Mouse (Mus musculus) heart, postnatal 4 days (tissue): Measurements from ENCODE around the gene Ssh1. TPM values are rescaled to one million over a fixed set of nuclear protein-coding genes. Genes with fewer than 3 reads are reported as not detected.

Experiments
- DNase-seq: peaks from one replicate; pipeline ENCODE4 v3.0.0; 2021
- total RNA-seq, 2 experiments: library from RNA; stranded (reverse); gene quantifications; 2 replicates each; pipeline ENCODE4 v1.2.3; 2021

Ssh1 gene
- total RNA-seq, 2 experiments from 2014 or later = 24.0 to 25.0 TPM

DNA sequence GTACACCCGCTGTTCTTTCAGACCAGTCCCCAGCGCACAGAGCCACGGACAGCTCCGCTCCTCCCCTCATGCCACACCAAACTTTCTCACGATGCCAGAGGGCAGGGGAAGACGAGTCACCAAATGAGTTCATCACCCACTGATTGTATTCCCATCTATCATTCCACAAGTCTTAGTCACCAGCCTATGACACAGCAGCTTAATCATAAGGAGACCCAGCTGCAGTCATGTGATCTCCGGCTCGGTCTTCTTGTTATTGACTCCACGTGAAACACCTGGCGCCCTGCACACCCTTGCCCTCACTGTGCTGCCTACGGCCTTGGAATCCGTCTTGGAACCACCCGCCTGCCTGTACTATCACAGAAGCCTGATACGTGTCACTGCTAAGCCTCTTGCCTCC lies 28.7 kb downstream of the Ssh1 start:
- DNase-seq = no peak

DNA sequence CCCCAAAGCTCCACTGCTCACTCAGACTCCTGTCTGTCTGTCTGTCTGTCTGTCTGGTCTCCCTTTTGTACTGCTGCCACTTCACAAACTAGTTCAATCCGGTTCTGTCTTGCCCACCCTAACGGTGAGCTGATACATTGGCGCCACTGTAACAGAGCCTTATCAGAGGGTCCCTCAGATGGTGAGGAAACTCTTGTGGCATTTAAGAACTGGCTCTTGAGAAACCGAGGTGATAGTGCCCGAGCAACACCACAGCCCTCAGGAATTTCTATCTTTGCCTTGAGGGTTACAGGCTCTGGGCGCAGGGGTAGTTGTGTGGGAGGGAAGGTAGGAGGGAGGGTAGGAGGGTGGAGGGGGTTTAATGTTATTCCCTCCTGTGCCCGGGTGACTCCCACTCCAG lies 31.9 kb downstream of the Ssh1 start:
- no peak for DNase-seq

DNA sequence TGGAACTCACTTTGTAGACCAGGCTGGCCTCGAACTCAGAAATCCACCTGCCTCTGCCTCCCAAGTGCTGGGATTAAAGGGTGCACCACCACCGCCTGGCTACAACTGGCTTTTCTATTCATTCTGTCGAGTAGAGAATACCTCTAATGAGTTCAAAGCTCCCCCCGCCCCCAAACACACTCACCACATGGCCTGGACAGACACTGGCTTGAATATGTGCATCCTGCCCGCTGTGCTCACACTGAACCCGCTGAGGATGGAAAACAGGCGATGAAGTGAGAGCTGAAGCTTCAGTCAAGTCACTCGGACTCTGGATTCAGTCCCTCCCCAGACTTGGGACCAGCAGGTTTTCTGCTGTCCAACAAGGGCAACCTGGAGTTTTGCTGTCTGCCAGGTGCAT lies 33.3 kb downstream of the Ssh1 start:
- no peak for DNase-seq

DNA sequence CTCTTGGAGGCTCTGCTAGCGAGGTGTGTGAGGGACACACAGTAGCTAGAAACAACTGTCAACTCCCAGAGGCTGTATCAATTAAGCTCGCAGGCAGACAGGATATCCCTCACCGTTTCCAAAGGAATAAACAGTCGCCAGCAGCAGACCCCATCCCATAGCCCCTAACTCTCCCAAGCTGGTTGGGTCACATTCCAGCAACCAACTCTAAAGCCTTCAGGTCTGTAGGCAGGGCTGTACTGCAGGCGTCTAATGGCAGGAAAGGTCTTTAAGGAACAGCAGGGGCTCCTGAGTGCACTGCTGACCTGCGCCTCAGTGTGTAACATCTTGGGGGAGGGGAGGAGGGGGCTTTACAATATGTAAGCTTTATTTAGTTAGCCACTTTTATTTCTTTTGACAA lies 34.7 kb downstream of the Ssh1 start:
- DNase-seq = no peak

DNA sequence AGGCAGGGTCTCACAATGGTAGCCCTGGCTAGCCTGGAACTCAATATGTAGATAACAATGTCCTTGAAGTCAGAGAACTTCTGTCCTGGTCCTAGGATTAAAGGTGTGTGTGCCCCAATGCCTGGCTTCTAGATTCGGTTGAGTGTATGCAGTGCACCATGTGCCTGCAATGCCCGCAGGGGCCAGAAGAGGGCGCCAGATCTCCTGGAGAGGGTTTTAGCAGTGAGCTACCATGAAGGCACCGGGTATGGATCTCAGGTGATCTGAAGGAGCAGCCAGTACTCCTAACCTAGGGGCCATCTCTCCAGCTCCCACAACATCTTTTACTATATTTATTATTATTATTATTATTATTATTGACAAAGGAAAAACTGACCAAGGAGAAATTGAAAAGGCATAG lies 37.2 kb downstream of the Ssh1 start:
- DNase-seq = peak; percentile 96

DNA sequence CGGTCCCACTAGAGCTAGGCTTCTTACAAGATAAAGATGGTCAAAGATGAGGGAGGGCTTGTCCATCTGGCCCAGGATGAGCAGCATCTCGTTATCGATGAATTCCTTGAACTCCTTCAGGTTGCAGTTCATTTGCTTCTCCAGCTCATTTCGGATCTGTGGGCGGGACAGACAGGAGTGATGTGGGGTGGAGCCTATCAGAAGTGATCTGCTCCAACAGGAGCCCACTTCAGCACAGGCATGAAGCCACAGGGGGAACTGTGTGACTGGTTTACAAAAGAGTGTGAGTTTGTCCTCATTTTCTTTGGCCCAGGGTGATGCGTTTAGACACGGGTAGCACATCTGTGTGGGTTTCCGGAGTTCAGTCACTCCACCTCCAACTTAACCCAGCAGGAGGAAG lies 38.0 kb downstream of the Ssh1 start:
- DNase-seq = no peak

DNA sequence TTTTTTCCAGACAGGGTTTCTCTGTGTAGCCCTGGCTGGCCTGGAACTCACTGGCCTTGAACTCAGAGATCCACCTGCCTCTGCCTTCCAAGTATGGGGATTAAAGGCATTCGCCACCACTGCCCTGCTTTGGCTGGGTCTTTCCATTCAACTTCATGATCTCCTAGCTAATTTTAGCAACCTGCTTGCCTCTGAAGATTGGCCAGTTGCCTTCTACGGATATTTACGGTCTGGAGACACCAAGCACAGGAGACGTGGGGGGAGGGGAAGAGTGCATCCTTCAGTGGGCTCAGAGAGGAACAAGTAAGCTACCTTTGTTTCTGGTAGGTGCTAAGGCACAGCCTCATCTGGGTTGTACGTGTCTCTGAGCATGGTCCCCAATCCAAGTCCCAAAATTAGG lies 38.4 kb downstream of the Ssh1 start:
- no peak for DNase-seq

DNA sequence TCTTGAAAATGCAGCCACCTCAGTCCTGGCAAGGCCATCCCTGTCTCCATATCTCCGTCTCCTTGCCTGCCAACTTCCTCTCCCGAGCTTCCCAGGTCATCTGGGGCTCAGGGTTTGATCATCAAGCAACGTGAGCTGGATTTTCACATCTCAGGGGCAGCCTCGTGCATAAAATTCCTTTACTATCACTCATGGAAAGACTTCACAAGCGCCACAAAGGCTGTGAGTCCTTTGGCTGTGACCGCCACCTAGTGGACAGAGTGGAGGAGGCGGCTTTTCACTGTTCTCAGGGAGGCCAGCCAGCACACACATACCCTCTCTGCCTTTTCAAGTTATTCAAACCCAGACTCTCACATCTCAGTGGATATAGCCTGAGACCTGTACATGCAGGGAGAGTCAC lies 39.3 kb downstream of the Ssh1 start:
- DNase-seq = peak; percentile 95

DNA sequence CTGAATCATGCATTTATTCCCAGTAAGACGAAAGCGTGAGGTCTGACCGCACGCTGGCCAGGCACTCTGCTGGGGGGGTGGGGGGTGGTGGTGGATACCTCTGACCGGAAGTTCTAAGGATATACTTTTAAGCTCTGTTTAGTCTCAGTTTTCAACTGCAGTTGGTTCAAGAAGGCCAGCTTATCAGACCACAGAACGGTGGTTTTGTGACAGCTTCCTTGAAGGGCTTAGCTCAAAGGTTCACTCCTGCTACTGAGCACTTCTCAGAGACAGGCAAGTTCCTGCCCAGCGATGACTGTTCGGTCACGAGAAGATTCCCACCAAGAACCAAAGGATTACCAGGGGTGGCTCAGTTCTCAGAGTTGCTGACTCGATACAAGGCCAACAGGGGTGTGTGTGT lies 41.2 kb downstream of the Ssh1 start:
- DNase-seq = no peak

DNA sequence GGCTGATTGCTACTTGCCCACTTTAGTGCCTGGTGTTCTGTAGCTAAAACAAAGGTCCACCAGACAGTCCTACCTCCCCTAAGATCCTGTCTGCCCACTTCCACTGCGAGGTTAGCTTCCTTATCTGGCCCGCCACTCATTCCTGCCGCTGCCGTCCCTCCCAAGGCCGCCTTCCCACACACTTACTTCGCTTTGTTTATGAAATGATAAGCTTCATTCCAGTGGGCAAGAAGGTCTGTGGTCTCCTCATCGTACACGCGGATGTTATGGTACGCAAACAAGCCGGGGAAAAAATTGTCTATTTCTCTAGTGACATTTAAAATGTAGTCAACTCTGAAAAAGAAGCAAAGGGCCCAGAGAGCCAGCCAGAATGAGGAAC lies 42.0 kb downstream of the Ssh1 start:
- no peak for DNase-seq

DNA sequence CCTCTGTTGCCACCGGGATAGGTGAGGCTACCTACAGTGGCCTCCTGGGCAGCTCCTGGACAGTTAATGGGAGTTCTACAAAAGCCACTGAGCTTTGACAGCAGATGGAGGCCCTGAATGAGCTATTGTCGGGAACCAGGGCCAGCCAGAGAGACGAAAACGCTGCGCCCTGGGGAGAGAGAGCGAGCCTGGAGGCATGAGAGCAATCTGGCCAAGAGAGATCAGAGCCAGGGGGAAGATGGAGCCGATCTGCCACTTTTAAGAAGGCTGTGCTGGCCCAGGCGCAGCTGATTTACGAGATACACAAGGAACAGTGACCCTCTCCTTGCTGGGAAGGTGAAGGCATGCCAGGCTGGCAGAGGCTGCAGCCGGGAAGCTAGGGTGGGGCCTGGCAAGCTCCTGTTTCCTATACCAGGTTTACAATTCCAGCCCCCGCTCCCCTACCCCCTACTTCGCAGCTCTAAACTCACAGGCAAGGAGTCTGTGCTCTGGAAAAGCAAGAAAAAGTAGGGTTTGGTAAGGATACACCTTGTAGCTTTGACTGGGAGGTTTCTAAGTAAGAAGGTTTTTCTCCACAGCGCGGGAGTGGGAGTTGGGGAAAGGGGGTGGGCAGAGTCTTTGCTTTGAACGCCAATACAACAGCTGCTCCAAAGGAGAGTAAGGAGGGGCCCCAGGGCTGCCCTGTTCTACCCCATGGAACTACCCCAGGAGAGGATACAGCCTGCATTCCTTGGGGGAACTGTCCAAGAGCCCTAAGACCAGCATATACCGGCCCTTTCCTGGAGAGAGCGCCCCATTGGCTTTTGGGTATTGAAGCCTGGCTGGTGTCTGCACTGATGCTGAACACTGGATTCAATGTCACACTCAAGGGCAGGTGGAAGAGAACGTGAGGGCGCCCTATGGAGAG lies 42.7 kb downstream of the Ssh1 start:
- DNase-seq = no peak

DNA sequence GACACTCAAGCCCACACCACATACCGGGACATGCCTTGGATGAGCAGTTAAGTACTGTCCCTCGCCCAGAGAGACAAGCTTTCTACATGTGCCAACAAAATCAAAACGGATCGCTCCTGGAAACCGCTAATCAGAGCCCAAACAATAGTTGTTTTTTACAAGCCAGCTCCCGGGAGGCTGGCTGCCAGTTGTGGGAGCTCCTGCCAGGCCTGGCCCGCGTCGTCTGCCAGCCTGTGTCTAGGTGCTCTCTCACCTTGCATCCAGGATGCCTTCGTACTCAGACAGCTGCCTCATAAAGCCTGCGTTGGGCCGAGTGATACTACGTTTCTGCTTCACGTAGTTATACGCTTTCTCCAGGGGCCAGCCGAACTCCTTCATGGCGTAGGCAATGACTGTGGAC lies 43.6 kb downstream of the Ssh1 start:
- no peak for DNase-seq

DNA sequence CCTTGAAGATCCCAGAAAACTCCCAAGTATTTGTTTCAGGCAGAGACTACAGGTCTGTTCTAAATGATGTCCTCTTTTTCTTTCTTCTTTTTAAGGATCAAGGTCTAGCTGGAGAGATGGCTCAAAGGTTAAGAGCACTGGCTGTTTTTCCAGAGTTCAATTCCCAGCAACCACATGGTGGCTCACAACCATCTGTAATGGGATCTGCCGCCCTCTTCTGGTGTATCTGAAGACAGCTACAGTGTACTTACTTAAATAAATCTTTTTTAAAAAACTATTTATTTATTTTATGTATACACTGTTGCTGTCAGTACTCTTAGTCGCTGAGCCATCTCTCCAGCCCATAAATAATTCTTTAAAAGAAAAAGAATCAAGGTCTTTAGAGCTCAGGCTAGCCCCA lies 46.4 kb downstream of the Ssh1 start:
- no peak for DNase-seq

DNA sequence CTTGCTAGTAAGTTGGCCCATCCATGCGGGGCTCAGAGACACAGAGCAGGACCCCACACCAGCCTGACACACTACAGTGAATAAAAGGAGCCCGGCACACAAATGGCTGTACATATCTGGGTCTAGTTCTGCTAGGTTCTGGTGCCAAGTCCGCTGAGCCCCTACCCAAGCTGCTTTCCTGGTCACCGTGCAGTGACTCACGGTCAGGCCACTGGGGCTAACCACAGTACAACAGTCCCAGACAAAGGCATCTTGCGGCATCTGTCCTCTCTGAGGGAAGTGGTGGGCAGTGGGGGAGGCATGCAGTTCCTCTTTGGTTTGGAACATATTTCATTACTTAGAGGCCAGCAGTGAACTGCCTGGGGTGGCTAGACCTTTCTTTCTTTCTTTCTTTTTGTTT lies 48.6 kb downstream of the Ssh1 start:
- DNase-seq = no peak

DNA sequence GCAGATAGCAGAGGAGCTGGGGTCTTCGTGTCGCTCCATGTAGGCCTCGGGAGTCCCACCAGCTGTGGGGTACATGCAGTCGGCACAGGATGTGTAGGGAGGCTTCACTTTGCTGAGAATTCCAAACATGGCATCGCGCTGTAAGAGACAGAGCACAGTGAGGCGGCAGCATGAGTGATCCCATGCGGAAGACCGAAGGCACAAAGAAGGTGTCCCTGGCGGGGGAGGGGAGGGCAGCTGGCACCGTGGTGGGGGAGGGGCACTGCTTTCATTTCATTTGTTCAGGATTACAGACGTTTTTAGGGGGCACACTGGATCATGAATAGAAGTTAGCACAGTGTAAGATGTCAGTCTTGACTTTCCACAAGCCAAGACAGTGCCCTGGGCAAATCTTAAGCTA lies 50.4 kb downstream of the Ssh1 start:
- DNase-seq = no peak

DNA sequence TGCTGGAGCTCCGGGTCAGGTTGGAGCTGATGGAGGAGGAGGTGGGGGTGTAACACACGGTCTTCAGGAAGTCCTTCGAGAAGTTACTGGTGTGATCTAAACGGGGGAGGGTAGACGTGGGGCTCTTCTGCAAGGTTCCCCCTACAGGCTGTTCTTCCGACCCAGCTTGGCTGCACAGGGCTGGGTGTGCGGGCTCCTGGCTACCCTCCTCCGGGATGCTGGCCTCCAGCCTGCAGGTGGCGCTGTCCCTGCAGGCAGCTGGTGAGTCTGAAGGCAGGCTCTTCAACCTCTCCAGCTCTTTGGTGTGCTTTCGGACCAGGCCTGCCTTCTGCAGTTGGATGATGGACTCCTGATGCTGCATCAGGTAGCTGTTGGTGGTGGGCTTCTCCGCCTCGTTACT lies 51.1 kb downstream of the Ssh1 start:
- DNase-seq = peak; percentile 44

DNA sequence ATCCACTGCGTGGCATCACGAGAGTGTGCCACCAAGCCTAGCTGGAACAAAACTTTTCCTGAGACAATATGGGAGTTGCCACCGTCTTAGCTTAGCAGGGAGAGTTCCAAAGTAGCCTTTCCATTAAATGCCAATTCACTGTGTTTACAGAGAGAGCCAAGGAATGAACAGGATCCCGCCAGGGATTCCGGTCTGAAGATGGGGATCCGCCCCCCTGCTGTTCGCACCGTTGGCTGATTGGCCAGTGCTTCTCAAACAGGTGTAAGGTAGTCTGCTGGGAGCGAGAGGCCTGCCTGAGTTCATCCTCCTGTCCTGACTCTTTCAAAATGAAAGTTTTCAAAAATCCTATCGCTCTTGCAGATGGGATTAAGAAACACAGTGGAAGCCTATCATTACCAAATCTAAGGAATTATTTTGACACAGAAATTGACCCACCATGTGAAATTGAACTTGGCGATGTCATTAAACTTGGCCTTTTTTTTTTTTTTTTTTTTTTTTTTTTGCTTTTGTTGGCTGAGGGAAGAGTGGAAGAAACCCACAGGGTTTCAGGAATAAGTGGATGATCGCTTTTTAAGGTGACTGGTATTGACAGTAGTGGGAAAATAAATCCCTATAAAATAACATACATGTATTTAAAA lies 54.3 kb downstream of the Ssh1 start:
- no peak for DNase-seq

DNA sequence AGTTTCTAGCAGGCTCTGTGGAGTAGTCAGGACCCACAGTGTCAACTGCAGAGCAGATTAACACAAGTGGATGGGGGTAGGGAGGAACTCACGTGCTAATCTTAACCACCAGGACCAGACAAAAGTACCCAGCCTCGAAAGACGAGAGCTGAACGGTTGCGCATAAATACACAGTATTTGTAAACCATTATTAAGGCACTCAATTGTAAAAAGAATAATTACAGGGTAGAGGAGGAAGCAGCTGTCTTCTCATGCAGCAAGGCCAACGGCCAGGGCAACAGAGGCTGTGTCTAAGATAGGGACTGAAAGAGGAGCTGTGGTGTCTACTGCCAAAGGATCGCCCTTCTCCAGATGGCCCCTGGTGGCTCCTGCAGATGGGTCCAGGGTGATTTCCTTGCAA lies 56.0 kb downstream of the Ssh1 start:
- DNase-seq = no peak

DNA sequence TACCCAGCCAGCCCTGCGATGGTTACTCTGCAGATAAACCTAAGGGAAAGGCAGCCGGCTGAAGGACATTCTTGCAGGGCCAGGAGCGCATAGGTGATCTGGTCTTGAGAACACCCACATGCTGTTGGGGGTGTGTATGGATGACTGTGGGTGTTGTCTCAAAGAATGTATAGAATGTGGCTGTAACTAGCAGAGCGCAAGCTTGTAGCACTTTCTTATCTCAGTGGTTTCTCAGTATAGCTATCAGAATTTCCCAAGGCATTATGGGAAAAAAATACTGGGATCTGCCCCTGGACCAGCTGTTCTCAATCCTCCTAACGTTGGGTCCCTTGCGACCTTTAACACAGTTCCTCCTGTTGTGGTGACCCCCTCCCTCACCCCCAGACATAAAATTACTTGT lies 59.8 kb downstream of the Ssh1 start:
- DNase-seq = no peak

DNA sequence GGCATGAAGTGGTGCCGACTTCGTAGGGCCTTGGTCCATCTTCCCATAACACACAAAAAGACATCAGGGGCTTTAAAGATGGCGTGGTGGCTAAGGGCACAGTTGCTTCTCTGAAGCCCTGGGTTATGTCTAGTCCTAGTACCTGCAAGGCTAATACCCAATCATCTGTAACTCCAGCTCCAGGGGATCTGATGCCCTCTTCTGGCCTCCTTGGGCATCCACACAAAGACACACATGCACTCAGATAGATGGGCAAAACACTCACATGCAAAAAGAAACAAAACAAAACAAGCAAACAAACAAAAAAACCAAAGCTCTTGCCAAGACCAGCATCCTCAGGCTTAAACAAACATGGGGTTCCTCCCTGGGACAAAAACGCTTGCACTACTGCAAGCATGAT lies 60.2 kb downstream of the Ssh1 start:
- DNase-seq = no peak

DNA sequence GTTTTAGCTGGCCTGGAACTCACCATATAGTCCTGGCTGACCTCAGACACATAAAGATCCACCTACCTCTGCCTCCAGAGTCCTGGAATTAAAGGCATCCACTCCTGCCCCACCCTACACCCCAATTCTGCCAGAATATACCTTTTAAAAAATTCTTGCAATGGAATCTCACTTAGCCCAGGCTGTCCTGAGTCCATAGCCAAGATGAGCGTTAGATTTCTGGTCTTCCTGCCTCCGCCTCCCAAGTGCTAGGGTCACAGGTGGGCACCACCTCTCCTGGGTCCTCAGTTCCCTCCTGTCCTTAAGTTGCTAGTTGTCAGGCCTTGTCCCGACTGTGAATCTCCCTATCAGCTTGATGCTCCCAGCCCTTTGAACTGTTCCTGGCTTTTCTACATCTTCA lies 61.4 kb downstream of the Ssh1 start:
- no peak for DNase-seq

DNA sequence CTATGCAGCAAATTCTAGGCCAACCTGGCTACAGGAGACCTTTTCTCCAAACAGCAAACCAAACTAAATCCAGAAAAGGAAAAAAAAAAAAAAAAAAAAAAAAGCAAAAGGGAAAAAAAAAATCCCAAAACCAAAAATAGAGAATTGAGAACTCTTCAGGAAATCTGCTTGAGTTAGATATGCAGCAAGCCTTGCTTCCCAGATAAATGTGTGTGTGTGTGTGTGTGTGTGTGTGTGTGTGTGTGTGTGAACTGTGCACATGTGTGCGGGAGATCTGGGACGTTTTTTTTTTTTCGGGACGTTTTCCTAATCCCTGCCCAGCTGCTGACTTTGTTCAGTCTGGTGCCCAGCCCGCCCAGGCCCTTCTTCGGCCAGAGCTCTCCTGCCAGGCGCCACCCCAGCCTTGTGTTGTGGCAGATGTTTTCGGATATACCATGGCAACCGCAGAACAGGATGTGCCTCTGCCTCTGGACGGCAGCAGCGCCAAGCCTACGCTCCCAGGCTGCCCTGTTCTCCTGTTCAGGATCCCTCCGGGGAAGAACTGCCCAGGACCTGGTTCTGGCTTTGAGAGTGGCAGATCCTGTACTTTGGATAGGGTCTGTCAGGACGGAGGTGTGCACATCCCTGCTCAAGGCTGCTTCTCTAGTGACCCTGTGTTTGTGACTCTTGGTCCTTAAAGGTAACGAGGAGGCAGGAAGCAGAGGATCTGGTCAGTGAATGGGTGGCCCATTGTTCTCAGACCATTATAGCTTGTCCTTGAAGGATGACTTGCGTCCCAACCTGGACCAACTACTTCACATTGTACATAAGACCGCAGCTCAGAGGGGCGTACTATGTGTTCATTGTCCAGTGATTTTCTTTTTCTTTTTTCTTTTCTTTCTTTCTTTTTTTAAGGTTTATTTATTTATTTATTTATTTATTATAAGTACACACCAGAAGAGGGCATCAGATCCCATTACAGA lies 62.8 kb downstream of the Ssh1 start:
- peak; percentile 79 for DNase-seq
